Mouse (Mus musculus) heart, embryonic 12.5 days (tissue): Measurements from ENCODE around the gene Flt1. TPM values are rescaled to one million over a fixed set of nuclear protein-coding genes. Genes with fewer than 3 reads are reported as not detected.
A peak's percentile ranks its signal among the peaks of the same experiment; 100 is the strongest.

ENCODE experiments used
- ATAC-seq: fragments of 200-750 bp; cut with Nextera tagmentation; 2 replicates; pipeline ENCODE4 v1.8.0; 2017; ENCODE audit warnings: moderate TSS enrichment, moderate library complexity; ENCODE audit not compliant: insufficient number of reproducible peaks, low FRiP score
- H3K27ac ChIP-seq: fragments of 300-500 bp; sonication (generic); 2 replicates; pipeline ENCODE4 v1.5.1; 2016; ENCODE audit warnings: mild to moderate bottlenecking, moderate library complexity; ENCODE audit not compliant: poor library complexity, severe bottlenecking
- H3K27me3 ChIP-seq: fragments of 300-500 bp; sonication (generic); replicated peaks from 2 replicates; pipeline ENCODE4 v1.6.1; 2016; ENCODE audit warnings: mild to moderate bottlenecking, moderate library complexity
- H3K36me3 ChIP-seq: fragments of 300-500 bp; sonication (generic); 2 replicates; pipeline ENCODE4 v1.6.1; 2016; ENCODE audit warnings: mild to moderate bottlenecking, moderate library complexity
- H3K4me1 ChIP-seq: fragments of 300-500 bp; sonication (generic); replicated peaks from 2 replicates; pipeline ENCODE4 v1.6.1; 2016; ENCODE audit warnings: mild to moderate bottlenecking
- H3K4me2 ChIP-seq: fragments of 300-500 bp; sonication (generic); 2 replicates; pipeline ENCODE4 v1.6.1; 2016; ENCODE audit warnings: mild to moderate bottlenecking, moderate library complexity
- H3K4me3 ChIP-seq: fragments of 300-500 bp; sonication (generic); 2 replicates; pipeline ENCODE4 v1.5.1; 2016; ENCODE audit warnings: mild to moderate bottlenecking
- H3K9ac ChIP-seq: fragments of 300-500 bp; sonication (generic); 2 replicates; pipeline ENCODE4 v1.6.1; 2016; ENCODE audit warnings: mild to moderate bottlenecking, moderate library complexity
- H3K9me3 ChIP-seq: fragments of 300-500 bp; sonication (generic); replicated peaks from 2 replicates; pipeline ENCODE4 v1.6.1; 2016; ENCODE audit warnings: mild to moderate bottlenecking, moderate library complexity
- WGBS: fragments of 180-500 bp; shearing (Covaris S2); methylation state at CpG from one replicate; pipeline ENCODE4 v1.1.7; 2016; 5-methylcytosine and 5-hydroxymethylcytosine counted together
- polyA plus RNA-seq: library from polyadenylated mRNA; unstranded; fragments of >200 nt; fragmentation: Nextera tagmentation; extraction: Ambion mirVana; gene quantifications from 2 replicates; pipeline ENCODE4 v1.2.1, GENCODE M21; 2016

Flt1 gene
- polyA plus RNA-seq, 1 experiment from 2014 or later: 27.8 TPM

GRCm38 (mm10) chr5:147606751-147607150 is 119.1 kb downstream of the Flt1 start:
- H3K36me3 ChIP-seq: no peaks in the 10 kb centered on the region; the same call in 1 of the 2 replicates
- H3K9ac ChIP-seq: no peak overlapping the region
- 58% methylated on average over 13 of the region's 13 CpGs for WGBS
- no peaks in the 10 kb centered on the region for H3K27me3 ChIP-seq
- H3K9me3 ChIP-seq: no peaks in the 10 kb centered on the region
- H3K4me3 ChIP-seq: no peak overlapping the region
- no peak overlapping the region for H3K4me2 ChIP-seq
- peak; percentile 43; the same call in 1 of the 2 replicates for ATAC-seq
- H3K27ac ChIP-seq: no peak overlapping the region
- H3K4me1 ChIP-seq: peaks cover 22% of the 10 kb centered on the region

DNA sequence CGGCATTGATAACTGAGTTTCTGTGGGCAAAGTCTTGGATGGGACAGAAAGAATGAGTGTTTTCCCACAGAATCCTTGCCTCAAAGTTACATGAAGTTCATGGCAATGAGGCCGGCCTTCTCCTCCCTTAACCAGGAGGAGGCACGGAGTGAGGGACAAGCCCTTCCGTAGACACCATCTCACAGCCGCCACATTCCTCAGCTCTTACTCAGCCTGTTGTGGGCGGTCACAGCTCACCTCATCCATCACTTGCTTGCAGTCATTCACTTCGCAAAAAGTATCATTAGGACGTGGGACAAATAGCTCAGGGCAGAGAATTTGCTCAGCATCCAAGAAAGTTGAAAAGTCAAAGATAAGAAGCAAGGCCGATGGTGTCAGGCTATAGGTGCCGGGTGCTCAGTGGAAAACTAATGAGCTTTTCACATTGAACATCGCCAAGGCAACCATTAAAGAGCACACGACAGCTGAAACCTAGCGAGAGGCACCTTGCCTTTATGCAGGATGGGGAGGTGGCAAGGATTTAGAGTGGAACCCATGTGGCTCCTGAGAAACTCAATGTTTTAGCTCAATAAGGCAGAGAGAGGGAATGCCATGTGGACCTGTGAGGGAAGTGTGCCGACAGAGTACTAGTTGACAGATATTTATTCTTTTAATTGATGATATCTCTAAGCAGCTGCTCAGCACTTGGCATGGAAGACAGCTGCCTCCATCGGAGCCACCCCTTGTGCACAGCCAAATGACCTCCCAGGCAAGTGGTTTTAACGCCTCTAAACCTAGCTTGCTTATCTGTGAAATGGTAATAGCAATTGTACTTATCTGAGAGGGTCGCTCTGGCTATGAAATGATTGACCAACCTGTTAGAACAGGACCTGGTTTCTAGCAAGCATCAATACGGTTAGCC is 124.1 kb downstream of the Flt1 start:
- Histone ChIP-seq H3K9me3 (no peaks in the 10 kb centered on the region), H3K27ac (no peak overlapping the region), H3K36me3 (peaks cover 2% of the 10 kb centered on the region; the same call in 1 of the 2 replicates), H3K9ac (no peak overlapping the region), H3K4me2 (no peak overlapping the region), H3K4me3 (no peak overlapping the region), H3K4me1 (peaks cover 36% of the 10 kb centered on the region), H3K27me3 (no peaks in the 10 kb centered on the region)
- no peak for ATAC-seq
- 36% methylated on average over 18 of the region's 18 CpGs for WGBS

DNA sequence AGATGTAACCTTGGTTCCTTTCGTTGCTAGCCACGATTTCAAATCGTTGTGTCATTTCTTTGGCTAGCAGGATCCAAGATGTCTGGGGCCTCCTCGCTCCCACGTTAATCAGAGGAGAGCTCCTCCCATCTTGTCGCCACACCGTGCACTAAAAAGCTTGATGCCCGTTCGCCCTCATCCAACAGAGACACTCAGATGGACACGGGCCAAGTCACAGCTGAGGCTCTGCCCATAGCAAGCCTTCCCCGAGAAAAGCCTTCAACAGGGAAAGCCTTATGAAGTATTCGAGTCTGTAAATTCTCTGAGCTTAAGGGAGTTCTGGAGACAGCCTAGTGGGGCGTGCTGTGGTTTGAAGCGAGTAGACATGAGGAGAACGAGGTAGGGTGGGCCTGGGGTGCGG is 128.0 kb downstream of the Flt1 start:
- ATAC-seq: no peak
- Histone ChIP-seq H3K4me2 (no peak overlapping the region), H3K4me1 (peaks cover 39% of the 10 kb centered on the region), H3K27ac (no peak overlapping the region), H3K9ac (no peak overlapping the region), H3K36me3 (peaks cover 10% of the 10 kb centered on the region; the same call in 1 of the 2 replicates), H3K27me3 (no peaks in the 10 kb centered on the region), H3K4me3 (no peak overlapping the region), H3K9me3 (no peaks in the 10 kb centered on the region)
- 67% methylated on average over 16 of the region's 16 CpGs for WGBS

DNA sequence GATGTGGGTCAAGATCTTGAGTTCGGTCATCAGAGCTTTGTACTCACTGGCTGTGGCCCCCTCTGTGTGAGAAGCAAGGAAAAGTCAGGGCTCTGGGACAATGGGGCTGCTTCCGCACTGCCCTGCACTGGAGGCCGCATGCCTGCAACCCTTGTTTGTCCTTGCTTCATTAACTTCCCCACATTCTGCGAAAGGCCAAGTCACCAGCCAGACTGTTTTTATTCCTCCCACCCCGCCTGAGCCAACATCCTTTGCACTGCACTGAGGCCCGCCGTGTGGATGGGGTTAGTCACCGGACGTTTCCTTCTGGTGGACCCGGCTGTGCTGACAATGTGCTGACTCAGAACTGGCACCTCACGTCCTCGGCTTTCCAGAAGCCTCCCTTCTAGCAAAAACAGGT is 136.0 kb downstream of the Flt1 start:
- no peaks in the 10 kb centered on the region for H3K9me3 ChIP-seq
- no peak overlapping the region for H3K4me2 ChIP-seq
- H3K27ac ChIP-seq: peak overlapping the region; percentile 69
- ATAC-seq: peak; percentile 80
- H3K4me3 ChIP-seq: no peak overlapping the region
- 45% methylated on average over 12 of the region's 12 CpGs for WGBS
- H3K36me3 ChIP-seq: 0 out of 2 replicates have a peak, but pooled peaks cover 8% of the 10 kb centered on the region
- no peak overlapping the region for H3K9ac ChIP-seq
- peaks cover 11% of the 10 kb centered on the region; the same call in 1 of the 2 replicates for H3K4me1 ChIP-seq
- no peaks in the 10 kb centered on the region for H3K27me3 ChIP-seq

DNA sequence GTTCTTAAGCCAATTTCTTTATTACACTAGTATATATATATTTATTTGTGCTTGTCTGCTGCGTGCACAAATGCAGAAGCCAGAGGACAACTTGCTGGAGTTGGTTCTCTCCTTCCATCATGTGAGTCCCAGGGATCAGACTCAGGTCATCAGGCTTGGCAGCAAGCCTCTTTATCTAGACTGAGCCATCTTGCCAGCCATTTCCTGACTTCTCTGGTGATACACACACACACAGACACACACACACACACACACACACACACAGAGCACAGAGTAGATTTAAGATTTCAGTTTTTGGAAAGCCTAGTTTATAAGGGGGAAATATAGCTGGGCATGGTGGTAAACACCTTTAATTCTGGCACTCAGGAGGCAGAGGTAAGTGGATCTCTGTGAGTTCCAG is 140.7 kb downstream of the Flt1 start:
- H3K4me2 ChIP-seq: no peak overlapping the region
- no peaks in the 10 kb centered on the region for H3K9me3 ChIP-seq
- H3K27ac ChIP-seq: no peak overlapping the region
- peaks cover 12% of the 10 kb centered on the region; the same call in 1 of the 2 replicates for H3K4me1 ChIP-seq
- H3K4me3 ChIP-seq: no peak overlapping the region
- peaks cover 7% of the 10 kb centered on the region; the same call in 1 of the 2 replicates for H3K36me3 ChIP-seq
- ATAC-seq: no peak
- 69% methylated on average over 1 of the region's 1 CpGs for WGBS
- H3K27me3 ChIP-seq: no peaks in the 10 kb centered on the region
- H3K9ac ChIP-seq: no peak overlapping the region

DNA sequence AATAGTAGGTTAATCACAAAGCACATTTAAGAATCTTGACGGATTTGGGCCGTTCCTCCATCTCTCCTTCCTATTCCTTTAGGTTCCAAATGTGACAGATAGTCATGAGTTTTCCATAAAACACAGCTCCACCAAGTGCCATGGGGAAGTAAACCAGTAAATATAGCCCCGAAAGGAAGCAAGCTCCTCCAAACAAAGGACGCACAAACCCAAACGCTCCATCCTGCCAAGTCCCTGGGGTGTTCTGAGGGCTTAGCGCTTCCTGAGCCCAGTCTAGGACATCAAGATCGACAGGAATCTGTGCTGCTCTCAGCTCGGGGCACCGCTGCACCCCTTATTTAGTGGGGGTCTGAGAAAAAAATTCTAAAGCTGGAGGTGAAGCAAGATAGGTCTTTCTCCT is 141.2 kb downstream of the Flt1 start:
- H3K4me1 ChIP-seq: peaks cover 8% of the 10 kb centered on the region; the same call in 1 of the 2 replicates
- H3K27ac ChIP-seq: no peak overlapping the region
- no peak for ATAC-seq
- 68% methylated on average over 9 of the region's 9 CpGs for WGBS
- H3K4me3 ChIP-seq: no peak overlapping the region
- H3K27me3 ChIP-seq: no peaks in the 10 kb centered on the region
- H3K9ac ChIP-seq: no peak overlapping the region
- no peaks in the 10 kb centered on the region for H3K9me3 ChIP-seq
- peaks cover 7% of the 10 kb centered on the region; the same call in 1 of the 2 replicates for H3K36me3 ChIP-seq
- no peak overlapping the region for H3K4me2 ChIP-seq

GRCm38 (mm10) chr5:147583702-147584298 is 142.0 kb downstream of the Flt1 start:
- H3K9ac ChIP-seq: no peak overlapping the region
- no peak overlapping the region for H3K4me3 ChIP-seq
- no peak overlapping the region for H3K27ac ChIP-seq
- peak; percentile 50; the same call in 1 of the 2 replicates for ATAC-seq
- WGBS: 37% methylated on average over 14 of the region's 14 CpGs
- peaks cover 7% of the 10 kb centered on the region for H3K36me3 ChIP-seq
- H3K4me2 ChIP-seq: peak overlapping the region; percentile 37
- peaks cover 7% of the 10 kb centered on the region; the same call in 1 of the 2 replicates for H3K4me1 ChIP-seq
- 0 out of 2 replicates have a peak, but pooled peaks cover 3% of the 10 kb centered on the region for H3K9me3 ChIP-seq
- H3K27me3 ChIP-seq: no peaks in the 10 kb centered on the region

DNA sequence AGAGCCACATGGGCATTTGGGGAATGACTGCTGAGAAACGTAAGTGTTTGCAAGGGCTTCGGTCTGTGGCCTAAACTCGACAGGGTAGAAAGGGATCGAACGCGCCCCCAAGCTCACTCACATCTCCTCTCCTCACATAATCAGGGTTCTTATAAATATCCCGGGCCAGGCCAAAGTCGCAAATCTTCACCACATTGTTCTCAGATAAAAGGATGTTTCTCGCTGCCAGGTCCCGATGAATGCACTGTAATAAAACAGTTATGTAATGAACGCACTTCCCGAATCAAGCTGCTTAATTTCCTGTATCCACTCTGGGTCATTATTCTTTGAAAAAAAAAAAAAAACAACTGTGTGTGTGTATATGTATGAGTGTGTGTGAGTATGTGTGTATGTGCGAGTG is 145.6 kb downstream of the Flt1 start:
- Histone ChIP-seq H3K4me2 (no peak overlapping the region), H3K4me3 (no peak overlapping the region), H3K9ac (no peak overlapping the region), H3K36me3 (peaks cover 7% of the 10 kb centered on the region), H3K27ac (no peak overlapping the region), H3K4me1 (peaks cover 5% of the 10 kb centered on the region; the same call in 1 of the 2 replicates), H3K9me3 (0 out of 2 replicates have a peak, but pooled peaks cover 3% of the 10 kb centered on the region), H3K27me3 (no peaks in the 10 kb centered on the region)
- ATAC-seq: no peak
- WGBS: 87% methylated on average over 13 of the region's 13 CpGs

DNA sequence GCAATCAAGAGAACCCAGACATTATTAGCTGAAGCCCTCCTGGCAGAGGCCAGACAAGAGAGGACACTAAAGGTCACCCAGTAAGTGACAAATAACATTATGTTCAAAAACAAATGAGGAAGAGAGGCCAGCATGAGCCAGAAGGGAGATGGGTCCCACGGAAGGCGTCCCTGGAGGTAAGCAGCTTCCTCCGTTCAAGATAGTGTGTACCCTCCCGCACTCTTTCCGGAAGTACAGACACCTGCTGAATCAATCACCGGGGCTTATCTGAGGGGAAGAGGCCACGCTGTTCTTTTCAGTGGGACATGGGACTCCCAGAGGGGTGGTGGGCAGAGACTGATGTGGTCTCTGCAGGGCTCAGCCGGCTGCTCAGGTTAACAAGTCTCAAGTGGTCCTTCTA is 146.1 kb downstream of the Flt1 start:
- Histone ChIP-seq H3K4me3 (no peak overlapping the region), H3K27me3 (no peaks in the 10 kb centered on the region), H3K4me1 (peaks cover 2% of the 10 kb centered on the region), H3K4me2 (no peak overlapping the region), H3K27ac (no peak overlapping the region), H3K9me3 (0 out of 2 replicates have a peak, but pooled peaks cover 3% of the 10 kb centered on the region), H3K36me3 (peaks cover 7% of the 10 kb centered on the region), H3K9ac (no peak overlapping the region)
- no peak for ATAC-seq
- WGBS: 66% methylated on average over 8 of the region's 8 CpGs

DNA sequence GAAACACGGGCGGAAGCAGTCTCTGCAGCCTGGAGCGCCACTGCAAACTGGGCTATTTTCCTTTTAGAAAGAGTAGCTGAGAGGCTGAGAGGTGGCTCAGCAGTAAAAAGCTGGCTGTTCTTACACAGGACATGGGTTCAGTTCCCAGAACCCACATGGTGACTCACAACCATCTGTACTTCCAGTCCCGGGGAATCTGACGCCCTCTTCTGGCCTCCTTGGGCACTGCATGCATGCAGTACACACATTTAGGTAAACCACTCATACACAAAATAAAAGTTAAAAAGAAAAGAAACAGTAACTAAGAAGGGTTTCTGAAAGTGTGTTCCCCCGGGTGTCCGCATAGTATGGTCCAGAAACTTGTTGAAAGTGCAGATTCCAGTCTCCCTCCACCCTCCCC is 146.7 kb downstream of the Flt1 start:
- ATAC-seq: no peak
- 0 out of 2 replicates have a peak, but pooled peaks cover 3% of the 10 kb centered on the region for H3K9me3 ChIP-seq
- WGBS: 83% methylated on average over 7 of the region's 7 CpGs
- H3K9ac ChIP-seq: no peak overlapping the region
- no peak overlapping the region for H3K4me2 ChIP-seq
- H3K27me3 ChIP-seq: no peaks in the 10 kb centered on the region
- peaks cover 7% of the 10 kb centered on the region for H3K36me3 ChIP-seq
- peaks cover 6% of the 10 kb centered on the region for H3K4me1 ChIP-seq
- no peak overlapping the region for H3K27ac ChIP-seq
- H3K4me3 ChIP-seq: no peak overlapping the region

DNA sequence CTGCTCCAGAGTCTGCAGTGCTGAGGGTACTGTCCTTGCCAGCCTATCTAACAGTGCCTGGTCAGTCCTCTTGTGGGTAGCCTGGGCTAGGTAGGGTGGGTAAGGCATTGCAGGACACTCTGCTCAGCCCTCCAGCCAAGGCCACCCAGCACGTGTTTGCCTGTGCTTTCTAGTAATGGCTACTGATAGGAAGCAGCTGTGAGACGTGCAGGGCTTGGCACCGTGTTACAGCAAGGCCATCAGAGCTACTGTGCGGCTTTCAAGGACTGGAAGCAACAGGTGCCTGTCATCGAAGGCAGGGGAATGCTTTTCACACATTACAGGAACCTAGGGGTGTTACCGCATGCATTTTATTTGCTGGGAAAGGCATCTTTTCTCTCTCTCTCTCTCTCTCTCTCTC is 148.8 kb downstream of the Flt1 start:
- H3K9ac ChIP-seq: no peak overlapping the region
- no peak overlapping the region for H3K27ac ChIP-seq
- no peak overlapping the region for H3K4me2 ChIP-seq
- 0 out of 2 replicates have a peak, but pooled peaks cover 3% of the 10 kb centered on the region for H3K9me3 ChIP-seq
- peaks cover 6% of the 10 kb centered on the region for H3K4me1 ChIP-seq
- H3K36me3 ChIP-seq: peaks cover 3% of the 10 kb centered on the region; the same call in 1 of the 2 replicates
- H3K27me3 ChIP-seq: no peaks in the 10 kb centered on the region
- ATAC-seq: no peak
- WGBS: 51% methylated on average over 6 of the region's 6 CpGs
- no peak overlapping the region for H3K4me3 ChIP-seq
